Mouse (Mus musculus): ENCODE measurements at regions not wholly inside any gene's neighbourhood (a gene's known extent, or its start where the extent isn't known, plus 50 kb on each side); places are given as distances from the start of the nearest gene placed in this dataset.
A peak's percentile ranks its signal among the peaks of the same experiment; 100 is the strongest.

GRCm38 (mm10) chr12:52381161-52381967 lies 122.4 kb upstream of the Arhgap5 start:
- H3K27ac ChIP-seq (replicated peaks; ENCODE audit: low read depth, low read length), result peak overlapping the region; percentile 49; the same call in 1 of the 2 replicates
- DNase-seq (ENCODE audit: low spot score) (peak; percentile 69), ATAC-seq (ENCODE audit: low read depth) (peak; percentile 72)
- no peaks in the 10 kb centered on the region for H3K9me3 ChIP-seq (ENCODE audit: control insufficient read depth, low read length)
- no peaks in the 10 kb centered on the region for H3K36me3 ChIP-seq (ENCODE audit: control insufficient read depth, insufficient read depth, low read length)
- H3K4me2 ChIP-seq (ENCODE audit: low read depth, low read length), result peak overlapping the region; percentile 23
- no peaks in the 10 kb centered on the region for H3K27me3 ChIP-seq (replicated peaks; ENCODE audit: control insufficient read depth, insufficient read depth, low read length)
- 22% methylated on average over 18 of the region's 18 CpGs for WGBS
- 0 out of 2 replicates have a peak overlapping the region, but pooled peaks have one; percentile 10 for H3K9ac ChIP-seq (ENCODE audit: low read depth, low read length)
- peaks cover 18% of the 10 kb centered on the region for H3K4me1 ChIP-seq (ENCODE audit: control insufficient read depth, insufficient read depth, low read length)
- H3K4me3 ChIP-seq (ENCODE audit: low read depth, low read length), result no peak overlapping the region

GRCm38 (mm10) chr12:52381968-52382325 lies 121.8 kb upstream of the Arhgap5 start:
- Histone ChIP-seq H3K9ac (ENCODE audit: low read depth, low read length) (0 out of 2 replicates have a peak overlapping the region, but pooled peaks have one; percentile 10), H3K27me3 (replicated peaks; ENCODE audit: control insufficient read depth, insufficient read depth, low read length) (no peaks in the 10 kb centered on the region), H3K36me3 (ENCODE audit: control insufficient read depth, insufficient read depth, low read length) (no peaks in the 10 kb centered on the region), H3K4me2 (ENCODE audit: low read depth, low read length) (no peak overlapping the region; the same call in 1 of the 2 replicates), H3K4me1 (ENCODE audit: control insufficient read depth, insufficient read depth, low read length) (peaks cover 18% of the 10 kb centered on the region), H3K9me3 (ENCODE audit: control insufficient read depth, low read length) (no peaks in the 10 kb centered on the region), H3K27ac (replicated peaks; ENCODE audit: low read depth, low read length) (peak overlapping the region; percentile 49; the same call in 1 of the 2 replicates), H3K4me3 (ENCODE audit: low read depth, low read length) (no peak overlapping the region)
- no peak for ATAC-seq (ENCODE audit: low read depth)
- no peak for DNase-seq (ENCODE audit: low spot score)
- WGBS, result 56% methylated on average over 1 of the region's 1 CpGs

DNA sequence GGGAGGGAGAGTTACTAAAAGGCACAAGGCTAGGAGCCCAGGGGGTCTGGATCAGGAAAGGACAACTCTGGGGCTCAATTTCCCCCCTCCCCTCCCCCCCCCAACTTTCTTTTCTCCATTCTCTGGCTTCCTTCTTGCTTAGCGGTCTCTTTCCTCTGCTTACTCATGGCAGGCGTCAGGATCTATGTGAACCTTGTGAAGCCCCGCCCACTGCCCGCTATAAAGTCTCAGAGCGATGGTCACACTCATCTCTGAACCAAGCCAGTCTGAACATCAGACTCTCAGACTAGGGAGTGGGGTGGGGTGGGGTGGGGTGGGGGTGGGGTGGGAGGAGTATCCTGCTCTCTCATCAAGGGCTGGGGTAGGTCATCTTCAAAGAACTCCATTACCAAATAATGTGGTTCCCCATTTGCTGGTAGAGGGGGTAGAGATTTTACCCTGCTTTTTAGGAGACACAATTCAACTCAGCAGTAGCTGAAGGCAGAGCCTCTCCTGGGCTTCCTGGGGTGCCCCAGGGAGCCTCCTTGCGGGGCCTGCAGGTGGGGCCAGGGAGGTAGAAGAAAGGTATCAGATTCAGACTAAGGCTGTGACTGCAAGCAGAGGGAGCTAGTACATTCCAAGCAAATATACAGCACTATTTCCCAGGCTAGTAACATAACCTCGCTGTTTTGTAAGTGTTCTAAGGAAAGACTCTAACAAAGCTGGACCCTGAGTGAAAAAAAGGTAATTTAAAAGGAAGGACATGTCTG lies 120.8 kb upstream of the Arhgap5 start:
- Histone ChIP-seq H3K4me3 (ENCODE audit: low read depth, low read length) (no peak overlapping the region), H3K9ac (ENCODE audit: low read depth, low read length) (no peak overlapping the region), H3K4me2 (ENCODE audit: low read depth, low read length) (no peak overlapping the region), H3K27me3 (replicated peaks; ENCODE audit: control insufficient read depth, insufficient read depth, low read length) (no peaks in the 10 kb centered on the region), H3K27ac (replicated peaks; ENCODE audit: low read depth, low read length) (no peak overlapping the region), H3K36me3 (ENCODE audit: control insufficient read depth, insufficient read depth, low read length) (no peaks in the 10 kb centered on the region), H3K9me3 (ENCODE audit: control insufficient read depth, low read length) (no peaks in the 10 kb centered on the region), H3K4me1 (ENCODE audit: control insufficient read depth, insufficient read depth, low read length) (peaks cover 18% of the 10 kb centered on the region)
- 11% methylated on average over 7 of the region's 7 CpGs for WGBS
- DNase-seq (ENCODE audit: low spot score) (no peak), ATAC-seq (ENCODE audit: low read depth) (peak; percentile 27; the same call in 1 of the 2 replicates)

- ATAC-seq (ENCODE audit: low read depth), result no peak
- no peak overlapping the region for H3K27ac ChIP-seq (replicated peaks; ENCODE audit: low read depth, low read length)
- no peaks in the 10 kb centered on the region for H3K36me3 ChIP-seq (ENCODE audit: control insufficient read depth, insufficient read depth, low read length)
- H3K9ac ChIP-seq (ENCODE audit: low read depth, low read length), result no peak overlapping the region
- H3K4me3 ChIP-seq (ENCODE audit: low read depth, low read length), result no peak overlapping the region
- no peaks in the 10 kb centered on the region for H3K9me3 ChIP-seq (ENCODE audit: control insufficient read depth, low read length)
- no peak for DNase-seq (ENCODE audit: low spot score)
- no peaks in the 10 kb centered on the region for H3K4me1 ChIP-seq (ENCODE audit: control insufficient read depth, insufficient read depth, low read length)
- no peaks in the 10 kb centered on the region for H3K27me3 ChIP-seq (replicated peaks; ENCODE audit: control insufficient read depth, insufficient read depth, low read length)
- H3K4me2 ChIP-seq (ENCODE audit: low read depth, low read length), result no peak overlapping the region
- 69% methylated on average over 5 of the region's 5 CpGs for WGBS
Observed at GRCm38 (mm10) chr12:52389552-52389951, 114.2 kb upstream of the Arhgap5 start.

GRCm38 (mm10) chr12:52390242-52390641 lies 113.5 kb upstream of the Arhgap5 start:
- H3K27ac ChIP-seq (replicated peaks; ENCODE audit: low read depth, low read length), result no peak overlapping the region
- no peaks in the 10 kb centered on the region for H3K4me1 ChIP-seq (ENCODE audit: control insufficient read depth, insufficient read depth, low read length)
- WGBS, result 53% methylated on average over 4 of the region's 4 CpGs
- DNase-seq (ENCODE audit: low spot score), result no peak
- no peak for ATAC-seq (ENCODE audit: low read depth)
- no peaks in the 10 kb centered on the region for H3K27me3 ChIP-seq (replicated peaks; ENCODE audit: control insufficient read depth, insufficient read depth, low read length)
- H3K9me3 ChIP-seq (ENCODE audit: control insufficient read depth, low read length), result no peaks in the 10 kb centered on the region
- no peak overlapping the region for H3K9ac ChIP-seq (ENCODE audit: low read depth, low read length)
- H3K36me3 ChIP-seq (ENCODE audit: control insufficient read depth, insufficient read depth, low read length), result no peaks in the 10 kb centered on the region
- no peak overlapping the region for H3K4me2 ChIP-seq (ENCODE audit: low read depth, low read length)
- no peak overlapping the region for H3K4me3 ChIP-seq (ENCODE audit: low read depth, low read length)

- DNase-seq (ENCODE audit: low spot score), result no peak
- H3K4me2 ChIP-seq (ENCODE audit: low read depth, low read length), result no peak overlapping the region
- no peak for ATAC-seq (ENCODE audit: low read depth)
- WGBS, result 84% methylated on average over 4 of the region's 4 CpGs
- peaks cover 8% of the 10 kb centered on the region for H3K4me1 ChIP-seq (ENCODE audit: control insufficient read depth, insufficient read depth, low read length)
- no peaks in the 10 kb centered on the region for H3K36me3 ChIP-seq (ENCODE audit: control insufficient read depth, insufficient read depth, low read length)
- H3K9ac ChIP-seq (ENCODE audit: low read depth, low read length), result no peak overlapping the region
- H3K27me3 ChIP-seq (replicated peaks; ENCODE audit: control insufficient read depth, insufficient read depth, low read length), result no peaks in the 10 kb centered on the region
- H3K4me3 ChIP-seq (ENCODE audit: low read depth, low read length), result no peak overlapping the region
- H3K27ac ChIP-seq (replicated peaks; ENCODE audit: low read depth, low read length), result no peak overlapping the region
- no peaks in the 10 kb centered on the region for H3K9me3 ChIP-seq (ENCODE audit: control insufficient read depth, low read length)
Observed at GRCm38 (mm10) chr12:52392636-52393035, 111.1 kb upstream of the Arhgap5 start.

GRCm38 (mm10) chr12:52393981-52394718 lies 109.6 kb upstream of the Arhgap5 start:
- peaks cover 8% of the 10 kb centered on the region for H3K4me1 ChIP-seq (ENCODE audit: control insufficient read depth, insufficient read depth, low read length)
- no peaks in the 10 kb centered on the region for H3K27me3 ChIP-seq (replicated peaks; ENCODE audit: control insufficient read depth, insufficient read depth, low read length)
- ATAC-seq (ENCODE audit: low read depth) (peak; percentile 50; the same call in 1 of the 2 replicates), DNase-seq (ENCODE audit: low spot score) (peak; percentile 48)
- 66% methylated on average over 15 of the region's 15 CpGs for WGBS
- no peak overlapping the region for H3K27ac ChIP-seq (replicated peaks; ENCODE audit: low read depth, low read length)
- H3K4me3 ChIP-seq (ENCODE audit: low read depth, low read length), result no peak overlapping the region
- H3K9ac ChIP-seq (ENCODE audit: low read depth, low read length), result no peak overlapping the region
- H3K4me2 ChIP-seq (ENCODE audit: low read depth, low read length), result no peak overlapping the region
- no peaks in the 10 kb centered on the region for H3K9me3 ChIP-seq (ENCODE audit: control insufficient read depth, low read length)
- H3K36me3 ChIP-seq (ENCODE audit: control insufficient read depth, insufficient read depth, low read length), result no peaks in the 10 kb centered on the region

DNA sequence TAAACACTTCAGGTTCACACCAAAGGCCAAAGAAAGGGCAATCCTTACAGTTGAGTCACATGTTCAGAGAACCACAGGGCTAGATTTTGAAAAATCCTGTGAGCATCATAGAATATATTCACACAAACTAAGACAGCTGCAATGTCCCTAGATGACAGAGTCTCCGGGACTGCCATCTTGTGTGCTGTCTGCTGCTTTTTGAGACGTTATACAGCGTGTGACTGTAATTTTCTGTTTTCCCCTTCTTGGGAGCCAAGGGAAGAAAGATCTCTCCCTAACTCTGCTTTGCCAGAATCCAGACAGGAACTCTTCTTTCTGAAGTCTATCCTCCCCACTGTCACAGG lies 109.1 kb upstream of the Arhgap5 start:
- Histone ChIP-seq H3K27ac (replicated peaks; ENCODE audit: low read depth, low read length) (no peak overlapping the region), H3K4me1 (ENCODE audit: control insufficient read depth, insufficient read depth, low read length) (peaks cover 8% of the 10 kb centered on the region), H3K36me3 (ENCODE audit: control insufficient read depth, insufficient read depth, low read length) (no peaks in the 10 kb centered on the region), H3K9me3 (ENCODE audit: control insufficient read depth, low read length) (no peaks in the 10 kb centered on the region), H3K27me3 (replicated peaks; ENCODE audit: control insufficient read depth, insufficient read depth, low read length) (no peaks in the 10 kb centered on the region), H3K9ac (ENCODE audit: low read depth, low read length) (no peak overlapping the region), H3K4me2 (ENCODE audit: low read depth, low read length) (no peak overlapping the region), H3K4me3 (ENCODE audit: low read depth, low read length) (no peak overlapping the region)
- WGBS, result 81% methylated on average over 3 of the region's 3 CpGs
- DNase-seq (ENCODE audit: low spot score), result no peak
- ATAC-seq (ENCODE audit: low read depth), result no peak

Data from embryonic facial prominence, embryonic 14.5 days (tissue).